Mouse (Mus musculus) neural tube, embryonic 14.5 days (tissue): ENCODE results near the gene Plekho1. TPM values are rescaled to one million over a fixed set of nuclear protein-coding genes. Genes with fewer than 3 reads are reported as not detected.

Source experiments
- ATAC-seq: fragments of 200-750 bp; cut with Nextera tagmentation; 2 replicates; pipeline ENCODE4 v1.8.0; 2017; ENCODE audit warnings: low read depth, mild to moderate bottlenecking, moderate TSS enrichment, moderate library complexity
- H3K27ac ChIP-seq: fragments of 300-500 bp; sonication (generic); 2 replicates; pipeline ENCODE4 v1.5.1; 2014; ENCODE audit warnings: low read depth, mild to moderate bottlenecking, control low read depth, low read length, moderate library complexity, mixed read lengths
- H3K27me3 ChIP-seq: fragments of 300-500 bp; sonication (generic); 2 replicates; pipeline ENCODE4 v1.6.1; 2014; ENCODE audit warnings: low read length; ENCODE audit not compliant: control insufficient read depth, insufficient read depth
- H3K36me3 ChIP-seq: fragments of 300-500 bp; sonication (generic); 2 replicates; pipeline ENCODE4 v1.6.1; 2014; ENCODE audit warnings: low read length, mixed read lengths; ENCODE audit not compliant: control insufficient read depth, insufficient read depth
- H3K4me1 ChIP-seq: fragments of 300-500 bp; sonication (generic); 2 replicates; pipeline ENCODE4 v1.6.1; 2014; ENCODE audit warnings: low read length; ENCODE audit not compliant: control insufficient read depth, insufficient read depth
- H3K4me2 ChIP-seq: fragments of 300-500 bp; sonication (generic); 2 replicates; pipeline ENCODE4 v1.6.1; 2014; ENCODE audit warnings: mild to moderate bottlenecking, low read depth, low read length, control low read depth
- H3K4me3 ChIP-seq: fragments of 300-500 bp; sonication (generic); 2 replicates; pipeline ENCODE4 v1.5.1; 2014; ENCODE audit warnings: low read depth, low read length, control low read depth, mixed read lengths
- H3K9ac ChIP-seq: fragments of 300-500 bp; sonication (generic); replicated peaks from 2 replicates; pipeline ENCODE4 v1.6.1; 2014; ENCODE audit warnings: low read depth, mild to moderate bottlenecking, control low read depth, low read length, mixed read lengths
- H3K9me3 ChIP-seq: fragments of 300-500 bp; sonication (generic); 2 replicates; pipeline ENCODE4 v1.6.1; 2016; ENCODE audit warnings: low read length; ENCODE audit not compliant: control insufficient read depth
- WGBS: fragments of 180-500 bp; shearing (Covaris S2); extraction: QIAGEN DNeasy Blood & Tissue Kit; methylation state at CpG from one replicate; pipeline ENCODE4 v1.1.7; 2014; 5-methylcytosine and 5-hydroxymethylcytosine counted together
- polyA plus RNA-seq: library from polyadenylated mRNA; unstranded; fragments of >200 nt; fragmentation: Nextera tagmentation; extraction: Ambion mirVana; gene quantifications from 2 replicates; pipeline ENCODE4 v1.2.1, GENCODE M21; 2014

Gene Plekho1
- polyA plus RNA-seq, 1 experiment from 2014 or later: 45.5 TPM

- Histone ChIP-seq H3K27ac (no peak overlapping the region), H3K9me3 (no peaks in the 10 kb centered on the region), H3K4me1 (no peaks in the 10 kb centered on the region), H3K36me3 (peaks cover 12% of the 10 kb centered on the region; the same call in 1 of the 2 replicates), H3K9ac (no peak overlapping the region), H3K4me2 (no peak overlapping the region), H3K27me3 (no peaks in the 10 kb centered on the region), H3K4me3 (no peak overlapping the region)
- ATAC-seq: no peak
- WGBS: 60% methylated on average over 4 of the region's 4 CpGs
Observed at GRCm38 (mm10) chr3:96033046-96033445, 37.2 kb upstream of the Plekho1 start.

- no peak overlapping the region for H3K9ac ChIP-seq
- H3K9me3 ChIP-seq: no peaks in the 10 kb centered on the region
- ATAC-seq: no peak
- H3K4me3 ChIP-seq: no peak overlapping the region
- no peak overlapping the region for H3K4me2 ChIP-seq
- no peaks in the 10 kb centered on the region for H3K4me1 ChIP-seq
- no peak overlapping the region for H3K27ac ChIP-seq
- H3K36me3 ChIP-seq: peaks cover 12% of the 10 kb centered on the region; the same call in 1 of the 2 replicates
- H3K27me3 ChIP-seq: no peaks in the 10 kb centered on the region
- 91% methylated on average over 6 of the region's 6 CpGs for WGBS
Observed at GRCm38 (mm10) chr3:96032652-96033017, 36.8 kb upstream of the Plekho1 start.

GRCm38 (mm10) chr3:96031991-96032651 is 36.3 kb upstream of the Plekho1 start:
- Histone ChIP-seq H3K27me3 (no peaks in the 10 kb centered on the region), H3K27ac (no peak overlapping the region), H3K4me1 (no peaks in the 10 kb centered on the region), H3K9ac (no peak overlapping the region), H3K4me2 (no peak overlapping the region), H3K4me3 (no peak overlapping the region), H3K9me3 (no peaks in the 10 kb centered on the region), H3K36me3 (peaks cover 12% of the 10 kb centered on the region; the same call in 1 of the 2 replicates)
- 90% methylated on average over 6 of the region's 6 CpGs for WGBS
- ATAC-seq: no peak

GRCm38 (mm10) chr3:96029766-96030165 is 34.0 kb upstream of the Plekho1 start:
- Histone ChIP-seq H3K4me3 (no peak overlapping the region), H3K27ac (no peak overlapping the region), H3K4me1 (no peaks in the 10 kb centered on the region), H3K9ac (no peak overlapping the region), H3K27me3 (no peaks in the 10 kb centered on the region), H3K36me3 (peaks cover 12% of the 10 kb centered on the region; the same call in 1 of the 2 replicates), H3K9me3 (no peaks in the 10 kb centered on the region), H3K4me2 (no peak overlapping the region)
- WGBS: 93% methylated on average over 11 of the region's 11 CpGs
- ATAC-seq: no peak

GRCm38 (mm10) chr3:96029336-96029735 is 33.5 kb upstream of the Plekho1 start:
- H3K9me3 ChIP-seq: no peaks in the 10 kb centered on the region
- no peak overlapping the region for H3K27ac ChIP-seq
- 86% methylated on average over 3 of the region's 3 CpGs for WGBS
- ATAC-seq: no peak
- H3K36me3 ChIP-seq: peaks cover 12% of the 10 kb centered on the region; the same call in 1 of the 2 replicates
- H3K4me3 ChIP-seq: no peak overlapping the region
- no peaks in the 10 kb centered on the region for H3K27me3 ChIP-seq
- no peak overlapping the region for H3K4me2 ChIP-seq
- no peak overlapping the region for H3K9ac ChIP-seq
- no peaks in the 10 kb centered on the region for H3K4me1 ChIP-seq

GRCm38 (mm10) chr3:96027875-96028274 is 32.1 kb upstream of the Plekho1 start:
- 78% methylated on average over 1 of the region's 1 CpGs for WGBS
- ATAC-seq: no peak
- H3K36me3 ChIP-seq: peaks cover 12% of the 10 kb centered on the region; the same call in 1 of the 2 replicates

GRCm38 (mm10) chr3:96027145-96027544 is 31.3 kb upstream of the Plekho1 start:
- H3K9me3 ChIP-seq: no peaks in the 10 kb centered on the region
- H3K27ac ChIP-seq: no peak overlapping the region
- no peak overlapping the region for H3K4me3 ChIP-seq
- H3K27me3 ChIP-seq: no peaks in the 10 kb centered on the region
- no peak for ATAC-seq
- no peak overlapping the region for H3K4me2 ChIP-seq
- no peaks in the 10 kb centered on the region for H3K4me1 ChIP-seq
- WGBS: 85% methylated on average over 1 of the region's 1 CpGs
- peaks cover 12% of the 10 kb centered on the region; the same call in 1 of the 2 replicates for H3K36me3 ChIP-seq
- no peak overlapping the region for H3K9ac ChIP-seq

More at GRCm38 (mm10) chr3:96027875-96028274, 32.1 kb upstream of the Plekho1 start:
- Histone ChIP-seq H3K9ac (no peak overlapping the region), H3K27me3 (no peaks in the 10 kb centered on the region), H3K4me3 (no peak overlapping the region), H3K4me1 (no peaks in the 10 kb centered on the region), H3K27ac (no peak overlapping the region), H3K4me2 (no peak overlapping the region), H3K9me3 (no peaks in the 10 kb centered on the region)

GRCm38 (mm10) chr3:96021421-96022128 is 25.8 kb upstream of the Plekho1 start:
- H3K27me3 ChIP-seq: no peaks in the 10 kb centered on the region
- no peak overlapping the region for H3K4me2 ChIP-seq
- H3K27ac ChIP-seq: no peak overlapping the region
- H3K4me3 ChIP-seq: no peak overlapping the region
- no peak for ATAC-seq
- WGBS: 73% methylated on average over 5 of the region's 5 CpGs
- peaks cover 3% of the 10 kb centered on the region; the same call in 1 of the 2 replicates for H3K36me3 ChIP-seq
- no peak overlapping the region for H3K9ac ChIP-seq
- H3K9me3 ChIP-seq: no peaks in the 10 kb centered on the region
- H3K4me1 ChIP-seq: no peaks in the 10 kb centered on the region

GRCm38 (mm10) chr3:96020735-96021134 is 24.9 kb upstream of the Plekho1 start:
- Histone ChIP-seq H3K27me3 (no peaks in the 10 kb centered on the region), H3K9ac (no peak overlapping the region), H3K36me3 (peaks cover 3% of the 10 kb centered on the region; the same call in 1 of the 2 replicates), H3K4me2 (no peak overlapping the region), H3K9me3 (no peaks in the 10 kb centered on the region), H3K27ac (no peak overlapping the region), H3K4me3 (no peak overlapping the region), H3K4me1 (no peaks in the 10 kb centered on the region)
- no peak for ATAC-seq
- WGBS: 82% methylated on average over 1 of the region's 1 CpGs
